Mouse (Mus musculus) myocyte (in vitro differentiated cells): ENCODE measurements around the gene Kcnab1.

Experiments used
- CEBPB ChIP-seq: IDR thresholded peaks from 2 replicates; pipeline ENCODE4 v1.6.1; 2011; ENCODE audit warnings: mild to moderate bottlenecking, moderate library complexity; ENCODE audit not compliant: poor library complexity, insufficient read depth, severe bottlenecking
- E2F4 ChIP-seq: IDR thresholded peaks from one replicate; pipeline ENCODE4 v1.6.1; 2011; ENCODE audit warnings: mild to moderate bottlenecking, control low read depth, moderate library complexity; ENCODE audit not compliant: insufficient read depth
- MAX ChIP-seq: IDR thresholded peaks from one replicate; pipeline ENCODE4 v1.6.1; 2011; ENCODE audit warnings: low read depth, mild to moderate bottlenecking, control low read depth
- MYOD1 ChIP-seq, 3 experiments: IDR thresholded peaks; one replicate each; pipeline ENCODE4 v1.6.1; 2011; ENCODE audit warnings: control low read depth in 2 of 3, low read depth in 2 of 3, mild to moderate bottlenecking in 2 of 3, moderate library complexity in 1 of 3; ENCODE audit not compliant: insufficient read length in 2 of 3, control insufficient read depth in 1 of 3
- MYOG ChIP-seq, 3 experiments: IDR thresholded peaks; one replicate each; pipeline ENCODE4 v1.6.1; 2011; ENCODE audit warnings: control low read depth in 2 of 3, low read depth in 2 of 3, mild to moderate bottlenecking in 2 of 3; ENCODE audit not compliant: insufficient read length in 2 of 3, control insufficient read depth in 1 of 3, insufficient read depth in 1 of 3
- POLR2A ChIP-seq: IDR thresholded peaks from one replicate; pipeline ENCODE4 v1.6.1; 2011; ENCODE audit warnings: low read depth, mild to moderate bottlenecking, control low read depth, moderate library complexity; ENCODE audit not compliant: insufficient read length
- POLR2AphosphoS2 ChIP-seq: IDR thresholded peaks from one replicate; pipeline ENCODE4 v1.6.1; 2011; ENCODE audit warnings: low read depth, control low read depth; ENCODE audit not compliant: insufficient read length
- REST ChIP-seq: IDR thresholded peaks from one replicate; pipeline ENCODE4 v1.6.1; 2011; ENCODE audit warnings: mild to moderate bottlenecking, control low read depth, moderate library complexity; ENCODE audit not compliant: insufficient read depth, insufficient read length
- SRF ChIP-seq: IDR thresholded peaks from one replicate; pipeline ENCODE4 v1.6.1; 2011; ENCODE audit warnings: low read depth; ENCODE audit not compliant: control insufficient read depth, insufficient read length
- TCF12 ChIP-seq: IDR thresholded peaks from one replicate; pipeline ENCODE4 v1.6.1; 2011; ENCODE audit warnings: mild to moderate bottlenecking, control low read depth; ENCODE audit not compliant: poor library complexity, insufficient read depth, severe bottlenecking
- TCF3 ChIP-seq: IDR thresholded peaks from one replicate; pipeline ENCODE4 v1.6.1; 2011; ENCODE audit warnings: low read depth, control low read depth; ENCODE audit not compliant: insufficient read length
- USF1 ChIP-seq: IDR thresholded peaks from one replicate; pipeline ENCODE4 v1.6.1; 2011; ENCODE audit warnings: low read depth, mild to moderate bottlenecking, control low read depth, moderate library complexity

DNA sequence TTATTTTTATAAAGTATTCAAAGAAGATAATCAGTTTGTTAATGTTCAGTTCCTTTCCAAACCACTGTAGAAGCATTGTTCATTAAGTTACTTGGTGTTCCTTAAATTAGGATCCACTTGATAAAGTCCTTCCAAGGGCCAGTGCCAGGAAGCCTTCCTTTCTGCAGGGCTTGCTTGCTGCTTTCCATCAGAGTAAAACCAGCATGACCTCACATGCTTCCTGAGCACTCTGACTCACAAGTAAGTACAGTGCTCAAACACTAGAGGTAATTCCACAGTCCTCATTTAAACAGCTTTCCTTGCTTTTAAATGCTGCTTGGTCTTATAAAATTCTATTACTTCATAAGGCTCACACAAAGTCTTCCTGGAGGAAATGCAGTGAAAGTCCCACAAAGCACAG is 276.6 kb downstream of the Kcnab1 start:
- TF ChIP-seq USF1 (no peak), POLR2A (no peak), CEBPB (no peak), TCF3 (no peak), E2F4 (no peak), MYOD1 (IDR thresholded peaks at IDR 0.05; ENCODE audit: control insufficient read depth in 1 of 3, insufficient read length in 2 of 3, low read depth in 2 of 3) (no peak), POLR2AphosphoS2 (no peak), TCF12 (no peak), MYOG (IDR thresholded peaks at IDR 0.05; ENCODE audit: control insufficient read depth in 1 of 3, insufficient read depth in 1 of 3, insufficient read length in 2 of 3, low read depth in 2 of 3) (no peak), MAX (no peak), REST (no peak), SRF (no peak)
